Mouse (Mus musculus) lung, postnatal 0 days (tissue): ENCODE results near the gene Prss43.

ENCODE experiments used
- CTCF ChIP-seq: IDR thresholded peaks from 2 replicates; pipeline ENCODE4 v1.5.1; 2016; ENCODE audit warnings: antibody characterized with exemption, mild to moderate bottlenecking
- EP300 ChIP-seq: IDR thresholded peaks from 2 replicates; pipeline ENCODE4 v1.6.1; 2016; ENCODE audit warnings: antibody characterized with exemption, mild to moderate bottlenecking, control low read depth

DNA sequence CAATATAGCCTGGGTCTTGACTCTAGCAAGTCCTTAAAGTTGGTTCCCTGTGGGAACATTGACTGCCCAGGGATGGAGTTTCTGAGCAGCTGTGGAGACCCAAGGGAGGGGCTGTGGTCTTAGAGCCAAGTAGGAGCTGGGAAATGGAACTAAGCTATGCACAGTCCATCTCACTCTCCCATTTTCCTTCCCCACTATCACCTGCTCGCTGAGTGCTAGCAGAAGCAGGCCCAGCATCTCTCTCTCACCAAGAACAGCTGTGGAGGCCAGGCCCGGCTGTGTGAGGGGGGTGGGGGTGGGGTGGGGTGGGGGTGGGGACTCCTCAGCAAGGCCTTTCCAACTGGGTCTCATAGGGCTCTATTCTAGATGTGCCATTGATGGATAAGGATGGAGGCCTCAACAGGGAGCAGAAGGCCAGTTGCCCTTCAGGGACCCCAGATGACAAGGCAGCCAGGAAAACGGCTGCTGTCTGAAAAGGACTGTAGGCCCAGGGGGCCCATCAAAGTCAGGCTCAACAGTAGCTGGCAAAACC lies 48.2 kb downstream of the Prss43 start:
- TF ChIP-seq CTCF (no peak), EP300 (no peak)
